Mouse (Mus musculus) midbrain, embryonic 15.5 days (tissue): Measurements from ENCODE around the gene Hhatl. TPM values are rescaled to one million over a fixed set of nuclear protein-coding genes. Genes with fewer than 3 reads are reported as not detected.
A peak's percentile ranks its signal among the peaks of the same experiment; 100 is the strongest.

ENCODE experiments used
- ATAC-seq: fragments of 200-750 bp; cut with Nextera tagmentation; replicated peaks from 2 replicates; pipeline ENCODE4 v1.8.0; 2017; ENCODE audit warnings: moderate TSS enrichment
- H3K27ac ChIP-seq: fragments of 300-500 bp; sonication (generic); 2 replicates; pipeline ENCODE4 v1.5.1; 2015; ENCODE audit warnings: mild to moderate bottlenecking, inconsistent platforms
- H3K27me3 ChIP-seq: fragments of 300-500 bp; sonication (generic); replicated peaks from 2 replicates; pipeline ENCODE4 v1.6.1; 2015; ENCODE audit warnings: inconsistent platforms
- H3K36me3 ChIP-seq: fragments of 300-500 bp; sonication (generic); replicated peaks from 2 replicates; pipeline ENCODE4 v1.6.1; 2015; ENCODE audit warnings: inconsistent platforms
- H3K4me1 ChIP-seq: fragments of 300-500 bp; sonication (generic); 2 replicates; pipeline ENCODE4 v1.6.1; 2015; ENCODE audit warnings: inconsistent platforms
- H3K4me2 ChIP-seq: fragments of 300-500 bp; sonication (generic); 2 replicates; pipeline ENCODE4 v1.6.1; 2015; ENCODE audit warnings: inconsistent platforms, mild to moderate bottlenecking, moderate library complexity
- H3K4me3 ChIP-seq: fragments of 300-500 bp; sonication (generic); 2 replicates; pipeline ENCODE4 v1.5.1; 2015; ENCODE audit warnings: mild to moderate bottlenecking, inconsistent platforms
- H3K9ac ChIP-seq: fragments of 300-500 bp; sonication (generic); 2 replicates; pipeline ENCODE4 v1.6.1; 2015; ENCODE audit warnings: mild to moderate bottlenecking, inconsistent platforms
- H3K9me3 ChIP-seq: fragments of 300-500 bp; sonication (generic); 2 replicates; pipeline ENCODE4 v1.6.1; 2016; ENCODE audit warnings: inconsistent platforms
- WGBS: fragments of 180-500 bp; shearing (Covaris S2); methylation state at CpG from one replicate; pipeline ENCODE4 v1.1.7; 2015; ENCODE audit warnings: mixed read lengths; 5-methylcytosine and 5-hydroxymethylcytosine counted together
- polyA plus RNA-seq: library from polyadenylated mRNA; unstranded; fragments of >200 nt; fragmentation: Nextera tagmentation; extraction: Ambion mirVana; gene quantifications from 2 replicates; pipeline ENCODE4 v1.2.1, GENCODE M21; 2015

The Hhatl gene
- polyA plus RNA-seq, 1 experiment from 2014 or later = 0.09 TPM

GRCm38 (mm10) chr9:121823051-121823450 lies 30.7 kb upstream of the Hhatl start:
- WGBS = 90% methylated on average over 1 of the region's 1 CpGs
- H3K36me3 ChIP-seq = no peaks in the 10 kb centered on the region
- ATAC-seq = no peak; the same call in 1 of the 2 replicates
- H3K4me3 ChIP-seq = no peak overlapping the region
- H3K9ac ChIP-seq = no peak overlapping the region
- no peaks in the 10 kb centered on the region for H3K27me3 ChIP-seq
- no peak overlapping the region for H3K4me2 ChIP-seq
- peak overlapping the region; percentile 62 for H3K27ac ChIP-seq
- H3K4me1 ChIP-seq = peaks cover 11% of the 10 kb centered on the region; the same call in 1 of the 2 replicates
- no peaks in the 10 kb centered on the region for H3K9me3 ChIP-seq

DNA sequence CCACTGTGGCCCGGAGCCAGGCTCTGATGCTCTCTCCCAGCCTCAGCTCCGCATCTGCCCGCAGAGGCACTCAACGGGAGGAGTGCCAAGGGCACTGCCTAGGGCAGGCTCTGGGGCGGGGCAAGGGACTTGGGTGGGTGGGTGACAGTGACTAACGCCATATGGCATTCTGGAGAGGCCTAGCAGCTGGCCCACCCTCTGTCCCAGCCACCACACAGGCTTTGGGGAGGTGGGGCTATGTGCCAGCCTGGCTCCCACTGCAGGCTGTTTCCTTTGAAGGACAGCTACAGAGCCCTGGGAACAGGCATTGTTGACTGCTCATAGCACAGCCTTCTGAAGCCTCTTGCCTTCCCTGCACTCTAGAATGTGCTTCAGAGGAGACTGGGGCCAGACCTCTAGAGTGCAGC lies 30.3 kb upstream of the Hhatl start:
- peak; percentile 69 for ATAC-seq
- Histone ChIP-seq H3K4me2 (no peak overlapping the region), H3K9ac (no peak overlapping the region), H3K4me1 (peaks cover 11% of the 10 kb centered on the region; the same call in 1 of the 2 replicates), H3K9me3 (no peaks in the 10 kb centered on the region), H3K27ac (peak overlapping the region; percentile 62), H3K27me3 (no peaks in the 10 kb centered on the region), H3K4me3 (no peak overlapping the region), H3K36me3 (no peaks in the 10 kb centered on the region)
- WGBS = 55% methylated on average over 6 of the region's 6 CpGs

- Histone ChIP-seq H3K4me2 (no peak overlapping the region), H3K4me3 (no peak overlapping the region), H3K9ac (no peak overlapping the region), H3K27me3 (no peaks in the 10 kb centered on the region), H3K9me3 (no peaks in the 10 kb centered on the region), H3K27ac (no peak overlapping the region), H3K4me1 (peaks cover 11% of the 10 kb centered on the region; the same call in 1 of the 2 replicates), H3K36me3 (no peaks in the 10 kb centered on the region)
- no peak for ATAC-seq
- WGBS = 69% methylated on average over 5 of the region's 5 CpGs
Measured at GRCm38 (mm10) chr9:121820765-121821164, 28.5 kb upstream of the Hhatl start.

GRCm38 (mm10) chr9:121819771-121820471 lies 27.6 kb upstream of the Hhatl start:
- Histone ChIP-seq H3K36me3 (no peaks in the 10 kb centered on the region), H3K4me1 (peaks cover 11% of the 10 kb centered on the region; the same call in 1 of the 2 replicates), H3K27ac (0 out of 2 replicates have a peak overlapping the region, but pooled peaks have one; percentile 13), H3K27me3 (no peaks in the 10 kb centered on the region), H3K9ac (no peak overlapping the region), H3K4me2 (no peak overlapping the region), H3K9me3 (no peaks in the 10 kb centered on the region), H3K4me3 (no peak overlapping the region)
- whole genome bisulfite sequencing = 48% methylated on average over 7 of the region's 7 CpGs
- ATAC-seq = no peak

DNA sequence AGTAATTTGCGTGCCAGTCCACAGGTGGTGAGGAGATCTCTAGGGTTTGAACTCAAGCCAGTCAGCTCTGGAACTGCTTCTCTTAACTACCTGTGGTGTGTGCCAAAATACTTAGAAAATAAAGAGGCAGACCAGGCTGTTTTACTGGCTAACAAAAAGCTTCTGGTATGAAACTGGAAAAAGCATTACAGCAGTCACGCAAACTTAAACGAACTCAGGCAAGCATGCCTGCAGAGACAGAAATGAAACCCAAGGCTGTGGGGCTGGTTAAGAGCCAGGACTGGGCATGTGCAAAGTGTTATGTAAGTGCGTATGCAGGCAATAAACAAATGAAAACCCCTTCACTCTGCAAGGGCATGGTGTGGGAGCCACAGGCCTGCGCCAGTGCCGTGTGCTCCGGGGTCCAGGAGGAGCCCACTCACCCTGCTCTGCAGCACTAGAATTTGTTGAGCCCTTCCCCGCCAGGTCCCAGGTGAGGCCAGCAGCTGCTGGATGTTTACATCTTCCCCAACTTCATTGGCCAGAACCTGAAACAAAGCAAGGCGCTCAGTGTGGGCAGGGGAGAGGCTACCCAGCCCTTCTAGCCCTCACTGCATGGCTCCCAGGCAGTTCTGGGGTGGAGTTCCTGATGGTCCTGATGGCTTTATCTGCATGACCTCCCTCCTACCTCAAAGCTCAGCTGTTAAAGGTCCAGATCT lies 26.9 kb upstream of the Hhatl start:
- Histone ChIP-seq H3K36me3 (no peaks in the 10 kb centered on the region), H3K27me3 (no peaks in the 10 kb centered on the region), H3K9me3 (no peaks in the 10 kb centered on the region), H3K4me1 (peaks cover 11% of the 10 kb centered on the region; the same call in 1 of the 2 replicates), H3K27ac (0 out of 2 replicates have a peak overlapping the region, but pooled peaks have one; percentile 13), H3K4me3 (no peak overlapping the region), H3K4me2 (no peak overlapping the region), H3K9ac (no peak overlapping the region)
- no peak for ATAC-seq
- 77% methylated on average over 9 of the region's 9 CpGs for WGBS

DNA sequence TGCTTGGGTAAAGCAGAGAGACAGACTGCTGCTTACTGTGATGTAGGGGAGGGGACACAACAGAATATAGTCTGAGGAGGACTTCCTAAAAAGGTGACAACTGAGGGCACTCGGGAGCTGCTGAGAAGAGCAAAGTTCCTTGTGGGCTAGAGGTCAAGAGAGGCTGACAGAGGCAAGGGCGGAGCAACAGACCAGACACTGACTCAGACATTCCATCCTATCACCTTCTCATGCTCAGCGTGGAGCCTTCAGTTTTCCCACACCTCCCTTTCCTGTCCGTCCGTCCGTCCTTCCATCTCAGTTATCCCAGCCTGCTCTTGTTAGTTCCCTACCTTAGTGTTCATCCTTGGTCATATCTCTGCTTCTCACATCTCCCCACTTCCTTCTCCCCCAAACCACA lies 22.9 kb upstream of the Hhatl start:
- Histone ChIP-seq H3K9ac (no peak overlapping the region), H3K36me3 (no peaks in the 10 kb centered on the region), H3K4me3 (no peak overlapping the region), H3K27ac (no peak overlapping the region), H3K4me2 (no peak overlapping the region), H3K9me3 (no peaks in the 10 kb centered on the region), H3K4me1 (peaks cover 17% of the 10 kb centered on the region), H3K27me3 (no peaks in the 10 kb centered on the region)
- 80% methylated on average over 6 of the region's 6 CpGs for WGBS
- ATAC-seq = no peak

GRCm38 (mm10) chr9:121810081-121810821 lies 17.9 kb upstream of the Hhatl start:
- Histone ChIP-seq H3K4me3 (no peak overlapping the region), H3K9ac (no peak overlapping the region), H3K9me3 (no peaks in the 10 kb centered on the region), H3K36me3 (no peaks in the 10 kb centered on the region), H3K27ac (peak overlapping the region; percentile 47; the same call in 1 of the 2 replicates), H3K4me2 (no peak overlapping the region), H3K4me1 (peaks cover 15% of the 10 kb centered on the region), H3K27me3 (no peaks in the 10 kb centered on the region)
- 12% methylated on average over 15 of the region's 15 CpGs for WGBS
- peak; percentile 76 for ATAC-seq

DNA sequence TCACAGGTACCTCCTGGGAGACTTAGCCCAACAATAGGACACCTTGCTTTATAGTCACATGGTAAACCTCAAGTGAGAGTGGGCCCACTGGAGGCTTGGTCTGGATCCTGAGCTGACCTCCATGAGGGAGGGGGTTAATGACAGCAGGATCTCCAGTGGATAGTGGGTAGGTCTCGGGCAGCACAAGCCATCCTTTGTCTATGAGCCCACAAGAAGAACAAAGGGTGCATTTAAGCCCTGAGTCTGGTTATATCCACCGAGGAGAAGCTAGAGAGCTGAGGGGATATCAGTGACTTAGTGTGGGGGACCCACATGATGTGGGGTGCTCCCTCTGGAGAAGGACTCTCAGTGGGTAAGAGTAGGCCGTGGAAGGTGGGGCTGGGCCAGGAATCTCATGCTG lies 16.2 kb upstream of the Hhatl start:
- Histone ChIP-seq H3K9me3 (no peaks in the 10 kb centered on the region), H3K27ac (no peak overlapping the region), H3K9ac (no peak overlapping the region), H3K4me3 (no peak overlapping the region), H3K4me1 (peaks cover 15% of the 10 kb centered on the region), H3K36me3 (no peaks in the 10 kb centered on the region), H3K27me3 (no peaks in the 10 kb centered on the region), H3K4me2 (no peak overlapping the region)
- 46% methylated on average over 3 of the region's 3 CpGs for WGBS
- no peak for ATAC-seq

- Histone ChIP-seq H3K4me2 (no peak overlapping the region), H3K9me3 (no peaks in the 10 kb centered on the region), H3K4me3 (no peak overlapping the region), H3K9ac (no peak overlapping the region), H3K4me1 (peaks cover 15% of the 10 kb centered on the region), H3K36me3 (no peaks in the 10 kb centered on the region), H3K27me3 (no peaks in the 10 kb centered on the region), H3K27ac (no peak overlapping the region)
- no peak for ATAC-seq
- whole genome bisulfite sequencing = 65% methylated on average over 7 of the region's 7 CpGs
Measured at GRCm38 (mm10) chr9:121807947-121808346, 15.6 kb upstream of the Hhatl start.

- H3K9me3 ChIP-seq = no peaks in the 10 kb centered on the region
- no peak for ATAC-seq
- WGBS = 64% methylated on average over 1 of the region's 1 CpGs
- H3K4me3 ChIP-seq = no peak overlapping the region
- peaks cover 15% of the 10 kb centered on the region for H3K4me1 ChIP-seq
- no peaks in the 10 kb centered on the region for H3K27me3 ChIP-seq
- no peaks in the 10 kb centered on the region for H3K36me3 ChIP-seq
- no peak overlapping the region for H3K4me2 ChIP-seq
- no peak overlapping the region for H3K9ac ChIP-seq
- H3K27ac ChIP-seq = no peak overlapping the region
Measured at GRCm38 (mm10) chr9:121807546-121807945, 15.2 kb upstream of the Hhatl start.

DNA sequence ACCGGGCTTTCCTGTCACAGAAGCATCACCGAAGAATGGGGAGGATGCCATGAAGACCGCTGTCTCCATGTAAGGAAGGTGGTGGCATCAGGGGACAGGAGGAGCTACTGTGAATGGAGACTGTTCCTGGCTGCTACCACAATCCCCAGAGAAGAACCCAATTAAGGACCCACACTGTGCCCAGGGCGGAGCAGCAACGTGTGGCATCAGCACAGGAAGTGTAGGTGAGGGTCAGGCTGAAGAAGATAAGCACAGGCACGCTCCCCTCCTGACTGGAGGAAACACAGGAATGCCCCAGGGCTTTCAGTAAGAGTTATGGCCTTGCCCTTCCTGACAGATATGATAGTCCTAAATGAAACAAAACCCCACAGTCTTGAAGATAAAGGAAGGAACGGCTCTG lies 10.4 kb upstream of the Hhatl start:
- Histone ChIP-seq H3K9me3 (no peaks in the 10 kb centered on the region), H3K36me3 (no peaks in the 10 kb centered on the region), H3K4me1 (no peaks in the 10 kb centered on the region), H3K4me3 (no peak overlapping the region), H3K4me2 (no peak overlapping the region), H3K27ac (no peak overlapping the region), H3K27me3 (no peaks in the 10 kb centered on the region), H3K9ac (no peak overlapping the region)
- WGBS = 84% methylated on average over 7 of the region's 7 CpGs
- ATAC-seq = no peak

DNA sequence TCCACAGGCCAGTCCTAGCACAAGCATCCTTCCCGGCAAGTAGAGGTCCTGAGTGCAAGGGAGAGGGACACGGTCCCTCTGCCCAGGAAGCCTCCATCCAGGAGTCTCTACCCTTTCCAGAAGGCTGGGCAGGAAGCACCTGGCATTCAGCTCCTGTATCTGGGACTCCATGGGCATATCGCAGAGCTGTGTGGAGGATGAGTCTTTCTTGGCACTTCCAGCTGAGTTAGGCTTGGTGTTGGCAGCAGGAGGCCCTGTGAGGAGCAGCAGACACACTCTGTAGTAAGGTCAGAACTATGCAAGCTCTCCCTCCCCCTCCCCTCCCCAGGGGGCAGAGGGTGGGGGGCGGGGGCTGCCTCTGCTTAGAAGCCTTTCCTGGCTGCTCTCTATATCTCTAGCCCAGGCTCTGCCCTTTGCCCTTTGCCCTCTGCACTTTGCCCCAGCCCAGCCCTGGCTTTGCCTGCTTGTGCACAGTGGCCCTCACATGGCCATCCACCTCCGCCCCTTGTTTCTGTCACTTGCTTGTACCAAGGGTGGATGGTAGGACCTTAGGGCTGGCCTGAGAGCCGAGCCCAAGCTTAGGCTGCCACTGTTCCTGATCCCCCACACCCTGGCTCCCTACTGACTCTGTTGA lies 6.7 kb upstream of the Hhatl start:
- H3K4me1 ChIP-seq = no peaks in the 10 kb centered on the region; the same call in 1 of the 2 replicates
- no peak overlapping the region for H3K27ac ChIP-seq
- no peak overlapping the region for H3K9ac ChIP-seq
- no peak overlapping the region for H3K4me2 ChIP-seq
- no peak for ATAC-seq
- no peak overlapping the region for H3K4me3 ChIP-seq
- no peaks in the 10 kb centered on the region for H3K9me3 ChIP-seq
- H3K27me3 ChIP-seq = no peaks in the 10 kb centered on the region
- 38% methylated on average over 6 of the region's 6 CpGs for WGBS
- H3K36me3 ChIP-seq = no peaks in the 10 kb centered on the region
